Mouse (Mus musculus): ENCODE results near the gene Gm17689.

DNA sequence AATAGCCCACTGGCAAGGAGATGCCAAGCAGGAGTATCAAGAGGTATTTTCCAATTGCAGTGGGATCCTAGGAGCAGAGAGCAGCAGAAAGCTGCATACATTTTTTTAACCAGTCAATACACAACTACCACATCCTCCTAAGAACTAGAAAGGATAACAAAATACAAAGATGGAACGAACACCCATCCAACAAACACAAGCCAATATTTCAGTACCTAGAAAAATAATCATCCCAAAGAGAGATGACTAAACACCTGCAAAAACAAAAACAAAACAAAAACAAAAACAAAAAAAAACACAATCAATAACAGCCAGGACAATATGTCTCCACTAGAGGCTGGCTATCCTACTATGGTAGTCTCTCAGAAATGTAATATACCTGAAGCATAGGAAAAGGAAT lies at the start of gene Gm17689:
- TF ChIP-seq SIN3A (IDR thresholded peaks at IDR 0.05; ENCODE audit: low read length) (no peak), NELFE (IDR thresholded peaks at IDR 0.05; ENCODE audit: low read depth, low read length) (no peak), CTCF (IDR thresholded peaks at IDR 0.05 in 2 of 3, conservative IDR thresholded peaks at IDR 0.05 in 1 of 3; ENCODE audit: control insufficient read depth in 1 of 3, insufficient read depth in 1 of 3, low read depth in 2 of 3, low read length in 3 of 3, poor library complexity in 1 of 3, severe bottlenecking in 1 of 3) (no peak), POLR2A (IDR thresholded peaks at IDR 0.05; ENCODE audit: control insufficient read depth in 1 of 2, insufficient read depth in 1 of 2, low read depth in 1 of 2, low read length in 2 of 2, poor library complexity in 1 of 2) (no peak), ZC3H11A (IDR thresholded peaks at IDR 0.05; ENCODE audit: low read depth, low read length) (no peak), MAZ (IDR thresholded peaks at IDR 0.05; ENCODE audit: low read depth, low read length) (no peak), MAX (IDR thresholded peaks at IDR 0.05; ENCODE audit: low read length) (no peak), ZMIZ1 (IDR thresholded peaks at IDR 0.05; ENCODE audit: low read depth, low read length) (no peak), SMC3 (IDR thresholded peaks at IDR 0.05; ENCODE audit: low read depth, low read length) (no peak), ZKSCAN1 (IDR thresholded peaks at IDR 0.05; ENCODE audit: low read depth, low read length) (no peak), CHD2 (IDR thresholded peaks at IDR 0.05; ENCODE audit: low read length) (no peak)
